Mouse (Mus musculus) myocyte (in vitro differentiated cells): ENCODE measurements at regions not wholly inside any gene's neighbourhood (a gene's known extent, or its start where the extent isn't known, plus 50 kb on each side); places are given as distances from the start of the nearest gene placed in this dataset.

Source experiments
- H3K27me3 ChIP-seq: one replicate; pipeline ENCODE4 v1.6.1; 2011; ENCODE audit not compliant: control insufficient read depth, insufficient read depth, insufficient read length
- H3K36me3 ChIP-seq: one replicate; pipeline ENCODE4 v1.6.1; 2011; ENCODE audit not compliant: control insufficient read depth, insufficient read depth
- H3K4me2 ChIP-seq: one replicate; pipeline ENCODE4 v1.6.1; 2011; ENCODE audit warnings: low read depth, control low read depth
- H3K4me3 ChIP-seq: one replicate; pipeline ENCODE4 v1.5.1; 2011; ENCODE audit warnings: mild to moderate bottlenecking, control low read depth, moderate library complexity
- H3K79me2 ChIP-seq: one replicate; pipeline ENCODE4 v1.6.1; 2011; ENCODE audit not compliant: control insufficient read depth, insufficient read depth
- H3ac ChIP-seq: one replicate; pipeline ENCODE4 v1.6.1; 2011; ENCODE audit not compliant: control insufficient read depth, insufficient read length
- CEBPB ChIP-seq: IDR thresholded peaks from 2 replicates; pipeline ENCODE4 v1.6.1; 2011; ENCODE audit warnings: mild to moderate bottlenecking, moderate library complexity; ENCODE audit not compliant: poor library complexity, insufficient read depth, severe bottlenecking
- E2F4 ChIP-seq: IDR thresholded peaks from one replicate; pipeline ENCODE4 v1.6.1; 2011; ENCODE audit warnings: mild to moderate bottlenecking, control low read depth, moderate library complexity; ENCODE audit not compliant: insufficient read depth
- MAX ChIP-seq: IDR thresholded peaks from one replicate; pipeline ENCODE4 v1.6.1; 2011; ENCODE audit warnings: low read depth, mild to moderate bottlenecking, control low read depth
- MYOD1 ChIP-seq, 3 experiments: IDR thresholded peaks; one replicate each; pipeline ENCODE4 v1.6.1; 2011; ENCODE audit warnings: control low read depth in 2 of 3, low read depth in 2 of 3, mild to moderate bottlenecking in 2 of 3, moderate library complexity in 1 of 3; ENCODE audit not compliant: insufficient read length in 2 of 3, control insufficient read depth in 1 of 3
- MYOG ChIP-seq, 3 experiments: IDR thresholded peaks; one replicate each; pipeline ENCODE4 v1.6.1; 2011; ENCODE audit warnings: control low read depth in 2 of 3, low read depth in 2 of 3, mild to moderate bottlenecking in 2 of 3; ENCODE audit not compliant: insufficient read length in 2 of 3, control insufficient read depth in 1 of 3, insufficient read depth in 1 of 3
- POLR2A ChIP-seq: IDR thresholded peaks from one replicate; pipeline ENCODE4 v1.6.1; 2011; ENCODE audit warnings: low read depth, mild to moderate bottlenecking, control low read depth, moderate library complexity; ENCODE audit not compliant: insufficient read length
- POLR2AphosphoS2 ChIP-seq: IDR thresholded peaks from one replicate; pipeline ENCODE4 v1.6.1; 2011; ENCODE audit warnings: low read depth, control low read depth; ENCODE audit not compliant: insufficient read length
- REST ChIP-seq: IDR thresholded peaks from one replicate; pipeline ENCODE4 v1.6.1; 2011; ENCODE audit warnings: mild to moderate bottlenecking, control low read depth, moderate library complexity; ENCODE audit not compliant: insufficient read depth, insufficient read length
- SRF ChIP-seq: IDR thresholded peaks from one replicate; pipeline ENCODE4 v1.6.1; 2011; ENCODE audit warnings: low read depth; ENCODE audit not compliant: control insufficient read depth, insufficient read length
- TCF12 ChIP-seq: IDR thresholded peaks from one replicate; pipeline ENCODE4 v1.6.1; 2011; ENCODE audit warnings: mild to moderate bottlenecking, control low read depth; ENCODE audit not compliant: poor library complexity, insufficient read depth, severe bottlenecking
- TCF3 ChIP-seq: IDR thresholded peaks from one replicate; pipeline ENCODE4 v1.6.1; 2011; ENCODE audit warnings: low read depth, control low read depth; ENCODE audit not compliant: insufficient read length
- USF1 ChIP-seq: IDR thresholded peaks from one replicate; pipeline ENCODE4 v1.6.1; 2011; ENCODE audit warnings: low read depth, mild to moderate bottlenecking, control low read depth, moderate library complexity

- Histone ChIP-seq H3K27me3 (no peaks in the 10 kb centered on the region), H3K4me2 (no peak overlapping the region), H3K36me3 (no peaks in the 10 kb centered on the region), H3K4me3 (no peak overlapping the region), H3K79me2 (no peaks in the 10 kb centered on the region), H3ac (no peak overlapping the region)
- TF ChIP-seq USF1: no peak
- TF ChIP-seq E2F4: no peak
- TF ChIP-seq MYOG (IDR thresholded peaks at IDR 0.05; ENCODE audit: control insufficient read depth in 1 of 3, insufficient read depth in 1 of 3, insufficient read length in 2 of 3, low read depth in 2 of 3): no peak
- no peak for TF ChIP-seq TCF3
- no peak for TF ChIP-seq SRF
Measured at GRCm38 (mm10) chr2:159566461-159566860, 767.5 kb downstream of the Gm826 start.

- Histone ChIP-seq H3K79me2 (no peaks in the 10 kb centered on the region), H3K4me3 (no peak overlapping the region), H3K27me3 (no peaks in the 10 kb centered on the region), H3K4me2 (no peak overlapping the region), H3K36me3 (no peaks in the 10 kb centered on the region), H3ac (no peak overlapping the region)
- TF ChIP-seq POLR2A (no peak), TCF3 (no peak), REST (no peak), MYOD1 (IDR thresholded peaks at IDR 0.05; ENCODE audit: control insufficient read depth in 1 of 3, insufficient read length in 2 of 3, low read depth in 2 of 3) (no peak), E2F4 (no peak), MAX (no peak), SRF (no peak), TCF12 (no peak), USF1 (no peak)
Measured at GRCm38 (mm10) chr2:159568391-159568790, 765.6 kb downstream of the Gm826 start.

GRCm38 (mm10) chr2:159571862-159572261 lies 762.1 kb downstream of the Gm826 start:
- Histone ChIP-seq H3K36me3 (no peaks in the 10 kb centered on the region), H3K27me3 (no peaks in the 10 kb centered on the region), H3K79me2 (no peaks in the 10 kb centered on the region), H3K4me2 (no peak overlapping the region), H3ac (no peak overlapping the region), H3K4me3 (no peak overlapping the region)
- TF ChIP-seq E2F4 (no peak), REST (no peak)

- TF ChIP-seq MYOD1 (IDR thresholded peaks at IDR 0.05; ENCODE audit: control insufficient read depth in 1 of 3, insufficient read length in 2 of 3, low read depth in 2 of 3): no peak
- TF ChIP-seq MYOG (IDR thresholded peaks at IDR 0.05; ENCODE audit: control insufficient read depth in 1 of 3, insufficient read depth in 1 of 3, insufficient read length in 2 of 3, low read depth in 2 of 3): no peak
- TF ChIP-seq SRF: no peak
- TF ChIP-seq CEBPB: no peak
- no peak for TF ChIP-seq MAX
- no peak for TF ChIP-seq TCF12
- TF ChIP-seq REST: no peak
- TF ChIP-seq POLR2AphosphoS2: no peak
- Histone ChIP-seq H3K4me3 (no peak overlapping the region), H3ac (no peak overlapping the region)
Measured at GRCm38 (mm10) chr2:159575271-159575670, 758.7 kb downstream of the Gm826 start.

GRCm38 (mm10) chr2:159583103-159583502 lies 750.9 kb downstream of the Gm826 start:
- no peaks in the 10 kb centered on the region for H3K36me3 ChIP-seq
- no peaks in the 10 kb centered on the region for H3K27me3 ChIP-seq
- TF ChIP-seq TCF12 (no peak), E2F4 (no peak), SRF (no peak), USF1 (no peak), TCF3 (no peak), MYOD1 (IDR thresholded peaks at IDR 0.05; ENCODE audit: control insufficient read depth in 1 of 3, insufficient read length in 2 of 3, low read depth in 2 of 3) (no peak), CEBPB (no peak), MYOG (IDR thresholded peaks at IDR 0.05; ENCODE audit: control insufficient read depth in 1 of 3, insufficient read depth in 1 of 3, insufficient read length in 2 of 3, low read depth in 2 of 3) (no peak)
- no peaks in the 10 kb centered on the region for H3K79me2 ChIP-seq
- H3K4me3 ChIP-seq: no peak overlapping the region
- no peak overlapping the region for H3ac ChIP-seq
- no peak overlapping the region for H3K4me2 ChIP-seq

More at GRCm38 (mm10) chr2:159575271-159575670, 758.7 kb downstream of the Gm826 start:
- Histone ChIP-seq H3K79me2 (no peaks in the 10 kb centered on the region), H3K4me2 (no peak overlapping the region), H3K27me3 (no peaks in the 10 kb centered on the region), H3K36me3 (no peaks in the 10 kb centered on the region)

- Histone ChIP-seq H3K79me2 (no peaks in the 10 kb centered on the region), H3K27me3 (no peaks in the 10 kb centered on the region), H3K4me3 (no peak overlapping the region), H3ac (no peak overlapping the region), H3K4me2 (no peak overlapping the region), H3K36me3 (no peaks in the 10 kb centered on the region)
- TF ChIP-seq TCF3 (no peak), USF1 (no peak), TCF12 (no peak), POLR2AphosphoS2 (no peak), POLR2A (no peak), MYOG (IDR thresholded peaks at IDR 0.05; ENCODE audit: control insufficient read depth in 1 of 3, insufficient read depth in 1 of 3, insufficient read length in 2 of 3, low read depth in 2 of 3) (no peak), REST (no peak), MAX (no peak), CEBPB (no peak), MYOD1 (IDR thresholded peaks at IDR 0.05; ENCODE audit: control insufficient read depth in 1 of 3, insufficient read length in 2 of 3, low read depth in 2 of 3) (no peak), SRF (no peak), E2F4 (no peak)
Measured at GRCm38 (mm10) chr2:159584641-159585040, 749.3 kb downstream of the Gm826 start.
